Mouse (Mus musculus) liver, adult 2 months (tissue): ENCODE measurements around the gene Ube2d1.

Experiments
- CTCF ChIP-seq: fragments of 200-500 bp; IDR thresholded peaks from 2 replicates; pipeline ENCODE4 v1.5.1; 2011; ENCODE audit warnings: low read depth, low read length, control low read depth
- POLR2A ChIP-seq: fragments of 200-500 bp; IDR thresholded peaks from 2 replicates; pipeline ENCODE4 v1.6.1; 2011; ENCODE audit warnings: low read length, control low read depth; ENCODE audit not compliant: insufficient read depth; ENCODE audit errors: extremely low read depth

- TF ChIP-seq CTCF (no peak), POLR2A (no peak)
Measured at GRCm38 (mm10) chr10:71267973-71268372, 17.1 kb downstream of the Ube2d1 start.
